Mouse (Mus musculus) heart, embryonic 14.5 days (tissue): ENCODE results near the gene Atp5c1. TPM values are rescaled to one million over a fixed set of nuclear protein-coding genes. Genes with fewer than 3 reads are reported as not detected.

ENCODE experiments used
- ATAC-seq: fragments of 200-750 bp; cut with Nextera tagmentation; 2 replicates; pipeline ENCODE4 v1.8.0; 2017; ENCODE audit warnings: low read depth, moderate TSS enrichment; ENCODE audit not compliant: insufficient number of reproducible peaks, insufficient read depth, low FRiP score
- H3K27ac ChIP-seq, 2 experiments: fragments of 200-500 bp in 1 of 2; fragments of 300-500 bp in 1 of 2; sonication (generic) in 1 of 2; replicated peaks in 1 of 2; 2 replicates each; pipeline ENCODE4 v1.5.1; 2012 to 2014; ENCODE audit warnings: low read depth in 2 of 2, low read length in 2 of 2, control low read depth in 1 of 2, mild to moderate bottlenecking in 1 of 2, mixed read lengths in 1 of 2; ENCODE audit not compliant: control insufficient read depth in 1 of 2, insufficient read depth in 1 of 2
- H3K27me3 ChIP-seq: fragments of 300-500 bp; sonication (generic); 2 replicates; pipeline ENCODE4 v1.6.1; 2014; ENCODE audit warnings: mild to moderate bottlenecking, low read length, control low read depth; ENCODE audit not compliant: control insufficient read depth, insufficient read depth
- H3K36me3 ChIP-seq: fragments of 300-500 bp; sonication (generic); 2 replicates; pipeline ENCODE4 v1.6.1; 2014; ENCODE audit warnings: mild to moderate bottlenecking, control low read depth, low read length, mixed read lengths; ENCODE audit not compliant: control insufficient read depth, insufficient read depth
- H3K4me1 ChIP-seq, 2 experiments: fragments of 200-500 bp in 1 of 2; fragments of 300-500 bp in 1 of 2; sonication (generic) in 1 of 2; 2 replicates each; pipeline ENCODE4 v1.6.1; 2012 to 2014; ENCODE audit warnings: low read length in 2 of 2, control low read depth in 1 of 2, mixed read lengths in 1 of 2; ENCODE audit not compliant: control insufficient read depth in 2 of 2, insufficient read depth in 2 of 2
- H3K4me2 ChIP-seq: fragments of 300-500 bp; sonication (generic); 2 replicates; pipeline ENCODE4 v1.6.1; 2014; ENCODE audit warnings: mild to moderate bottlenecking, low read length
- H3K4me3 ChIP-seq, 2 experiments: fragments of 200-500 bp in 1 of 2; fragments of 300-500 bp in 1 of 2; sonication (generic) in 1 of 2; 2 replicates each; pipeline ENCODE4 v1.5.1; 2012 to 2014; ENCODE audit warnings: low read length in 2 of 2, mild to moderate bottlenecking in 2 of 2, control low read depth in 1 of 2, low read depth in 1 of 2, moderate library complexity in 1 of 2; ENCODE audit not compliant: control insufficient read depth in 1 of 2, insufficient read depth in 1 of 2
- H3K9ac ChIP-seq: fragments of 300-500 bp; sonication (generic); 2 replicates; pipeline ENCODE4 v1.6.1; 2014; ENCODE audit warnings: mild to moderate bottlenecking, low read length
- H3K9me3 ChIP-seq: fragments of 300-500 bp; sonication (generic); 2 replicates; pipeline ENCODE4 v1.6.1; 2016; ENCODE audit warnings: low read length, control low read depth; ENCODE audit not compliant: control insufficient read depth
- whole genome bisulfite sequencing: fragments of 180-500 bp; shearing (Covaris S2); extraction: QIAGEN DNeasy Blood & Tissue Kit; methylation state at CpG from one replicate; pipeline ENCODE4 v1.1.7; 2014; 5-methylcytosine and 5-hydroxymethylcytosine counted together
- polyA plus RNA-seq: library from polyadenylated mRNA; unstranded; fragments of >200 nt; fragmentation: Nextera tagmentation; extraction: Ambion mirVana; gene quantifications from 2 replicates; pipeline ENCODE4 v1.2.1, GENCODE M21; 2014

Gene Atp5c1
- polyA plus RNA-seq, 1 experiment from 2014 or later: 1,517 TPM

GRCm38 (mm10) chr2:10081453-10082080 lies 1.3 kb upstream of the Atp5c1 start:
- H3K9me3 ChIP-seq: no peaks in the 10 kb centered on the region
- no peak for ATAC-seq
- no peaks in the 10 kb centered on the region for H3K27me3 ChIP-seq
- H3K36me3 ChIP-seq: peaks cover 17% of the 10 kb centered on the region
- H3K9ac ChIP-seq: peak overlapping the region; percentile 99
- H3K4me3 ChIP-seq: peak overlapping the region in 1 of 2 experiments; percentile 86; a peak in 2 of 4 replicates
- H3K4me1 ChIP-seq: peaks cover 4 to 33% of the 10 kb centered on the region in 2 experiments; a peak in 3 of 4 replicates
- H3K4me2 ChIP-seq: peak overlapping the region; percentile 78
- no peak overlapping the region for H3K27ac ChIP-seq
- 86% methylated on average over 5 of the region's 5 CpGs for WGBS

DNA sequence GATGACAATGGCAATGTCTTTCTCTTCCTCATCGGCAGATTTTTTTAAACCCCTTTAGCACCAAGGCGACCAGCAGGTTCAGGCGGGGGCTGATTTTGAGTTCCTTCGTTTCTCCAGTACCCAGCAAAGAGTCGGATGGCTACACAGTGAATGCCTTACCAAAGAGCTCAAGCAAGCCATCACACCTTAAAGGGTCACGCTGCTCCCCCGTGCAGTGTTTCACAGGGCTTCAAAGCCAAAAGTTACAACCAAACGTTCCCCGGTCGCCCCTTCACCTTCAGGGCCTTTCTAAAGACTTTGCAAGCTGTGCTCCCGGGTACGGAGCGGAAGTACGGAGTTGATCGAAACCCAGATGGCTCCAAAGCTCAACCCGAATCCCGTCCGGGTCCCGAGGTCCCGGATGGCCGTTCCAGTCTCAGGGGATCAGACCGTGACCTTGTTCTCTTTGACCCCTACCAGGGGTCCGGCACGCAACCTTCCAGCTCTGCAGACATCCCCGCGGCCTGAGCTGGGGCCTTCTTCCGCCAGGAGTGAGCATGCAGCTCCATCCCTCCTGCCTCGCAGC lies 483 bp downstream of the Atp5c1 start:
- ATAC-seq: peak; percentile 33; the same call in 1 of the 2 replicates
- WGBS: under 1% methylated on average over 28 of the region's 28 CpGs
- H3K36me3 ChIP-seq: peaks cover 13% of the 10 kb centered on the region
- H3K27ac ChIP-seq: peak overlapping the region; percentile 93 to 95
- peak overlapping the region; percentile 99 for H3K9ac ChIP-seq
- H3K27me3 ChIP-seq: no peaks in the 10 kb centered on the region
- H3K4me3 ChIP-seq: peak overlapping the region; percentile 76 to 86
- H3K4me2 ChIP-seq: peak overlapping the region; percentile 81
- H3K4me1 ChIP-seq: peaks cover 7 to 40% of the 10 kb centered on the region in 2 experiments
- no peaks in the 10 kb centered on the region for H3K9me3 ChIP-seq

- H3K4me1 ChIP-seq: peaks cover 15 to 62% of the 10 kb centered on the region in 2 experiments
- H3K4me2 ChIP-seq: peak overlapping the region; percentile 81
- H3K27ac ChIP-seq: no peak overlapping the region
- H3K27me3 ChIP-seq: no peaks in the 10 kb centered on the region
- H3K36me3 ChIP-seq: peaks cover 18% of the 10 kb centered on the region
- peak overlapping the region in 1 of 2 experiments; percentile 7; a peak in 2 of 4 replicates for H3K4me3 ChIP-seq
- WGBS: 75% methylated on average over 8 of the region's 8 CpGs
- no peak for ATAC-seq
- no peak overlapping the region for H3K9ac ChIP-seq
- H3K9me3 ChIP-seq: no peaks in the 10 kb centered on the region
Measured at GRCm38 (mm10) chr2:10076675-10077074, 3.6 kb downstream of the Atp5c1 start.

DNA sequence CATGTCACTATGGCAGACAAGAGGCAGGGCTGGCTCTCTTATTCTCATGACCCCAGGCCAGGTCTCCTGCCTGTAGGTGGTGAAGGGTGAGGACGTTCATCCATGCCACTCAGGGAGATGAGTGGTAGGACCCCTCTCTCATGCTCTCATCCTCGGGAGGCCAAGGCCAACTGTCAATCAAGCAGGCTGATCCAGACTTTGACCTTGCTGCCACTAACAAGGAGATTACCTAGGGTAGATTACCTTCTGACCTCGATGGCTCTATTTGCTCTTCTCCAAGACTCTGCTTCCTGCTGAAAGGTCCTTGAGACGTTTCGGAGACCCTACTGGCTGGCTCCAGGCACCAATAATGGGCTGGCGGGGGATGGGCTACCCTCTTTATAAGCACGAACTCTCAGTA lies 5.8 kb downstream of the Atp5c1 start:
- H3K4me1 ChIP-seq: peaks cover 15 to 59% of the 10 kb centered on the region in 2 experiments
- H3K27me3 ChIP-seq: no peaks in the 10 kb centered on the region
- ATAC-seq: 0 out of 2 replicates have a peak, but pooled peaks have one; percentile 14
- no peak overlapping the region for H3K27ac ChIP-seq
- H3K9me3 ChIP-seq: no peaks in the 10 kb centered on the region
- peaks cover 26% of the 10 kb centered on the region for H3K36me3 ChIP-seq
- H3K4me2 ChIP-seq: no peak overlapping the region
- WGBS: 64% methylated on average over 7 of the region's 7 CpGs
- no peak overlapping the region for H3K9ac ChIP-seq
- H3K4me3 ChIP-seq: no peak overlapping the region

DNA sequence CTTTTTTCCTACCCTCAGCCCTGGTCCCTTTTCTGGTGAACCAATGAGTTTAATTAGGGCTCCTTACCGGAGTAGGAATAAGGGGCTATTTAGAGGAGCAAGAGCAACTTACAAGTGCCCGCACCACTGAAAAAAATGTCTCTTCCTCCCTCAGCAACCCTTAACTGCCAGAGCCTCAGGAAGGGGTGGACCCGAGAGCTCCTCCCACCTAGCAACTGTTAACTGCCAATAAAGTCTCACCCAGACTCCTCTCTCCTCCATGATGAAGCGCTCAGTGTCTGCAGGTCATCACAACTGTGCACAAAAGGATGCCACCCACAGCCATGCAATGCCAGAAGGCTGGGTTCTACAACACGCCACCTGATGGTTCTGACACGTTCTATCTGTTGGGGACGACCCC lies 8.6 kb downstream of the Atp5c1 start:
- Histone ChIP-seq H3K4me2 (no peak overlapping the region), H3K27me3 (no peaks in the 10 kb centered on the region)
- WGBS: 80% methylated on average over 7 of the region's 7 CpGs

DNA sequence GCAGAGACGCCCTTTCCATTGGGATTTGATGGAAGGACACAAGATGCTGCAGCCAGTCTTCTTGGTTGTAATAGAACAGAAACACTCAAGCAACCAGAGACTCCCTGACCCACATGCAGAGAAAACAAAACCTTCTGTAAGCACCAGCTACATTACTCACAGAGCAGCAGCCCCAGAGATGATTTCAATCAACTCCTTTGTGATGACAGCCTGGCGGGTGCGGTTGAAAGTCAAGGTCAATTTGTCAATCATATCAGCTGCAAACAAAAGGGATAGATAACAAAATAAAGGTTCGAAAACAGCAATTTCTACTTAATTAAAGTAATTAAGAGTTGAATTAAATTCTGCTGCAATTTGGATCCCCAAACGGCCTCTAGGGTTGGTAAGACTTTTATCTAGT lies 21.5 kb downstream of the Atp5c1 start:
- ATAC-seq: no peak
- WGBS: 77% methylated on average over 5 of the region's 5 CpGs
- H3K9ac ChIP-seq: no peak overlapping the region

More for the DNA sequence above, 8.6 kb downstream of the Atp5c1 start:
- Histone ChIP-seq H3K4me3 (no peak overlapping the region), H3K27ac (no peak overlapping the region), H3K36me3 (peaks cover 52% of the 10 kb centered on the region), H3K9me3 (no peaks in the 10 kb centered on the region), H3K9ac (no peak overlapping the region), H3K4me1 (peaks cover 11 to 39% of the 10 kb centered on the region in 2 experiments)
- no peak for ATAC-seq

GRCm38 (mm10) chr2:10051996-10052395 lies 28.3 kb downstream of the Atp5c1 start:
- H3K9ac ChIP-seq: no peak overlapping the region
- 89% methylated on average over 1 of the region's 1 CpGs for WGBS
- no peak overlapping the region for H3K27ac ChIP-seq
- H3K4me3 ChIP-seq: no peak overlapping the region
- no peak overlapping the region for H3K4me2 ChIP-seq
- no peaks in the 10 kb centered on the region for H3K27me3 ChIP-seq
- H3K9me3 ChIP-seq: no peaks in the 10 kb centered on the region
- no peak for ATAC-seq
- peaks cover 0 to 10% of the 10 kb centered on the region in 2 experiments; a peak in 2 of 4 replicates for H3K4me1 ChIP-seq
- H3K36me3 ChIP-seq: peaks cover 33% of the 10 kb centered on the region

More for the DNA sequence above, 21.5 kb downstream of the Atp5c1 start:
- H3K4me3 ChIP-seq: no peak overlapping the region
- H3K4me1 ChIP-seq: no peaks in the 10 kb centered on the region
- H3K27me3 ChIP-seq: no peaks in the 10 kb centered on the region
- peaks cover 97% of the 10 kb centered on the region for H3K36me3 ChIP-seq
- no peaks in the 10 kb centered on the region for H3K9me3 ChIP-seq
- H3K27ac ChIP-seq: no peak overlapping the region
- H3K4me2 ChIP-seq: no peak overlapping the region
